Mouse (Mus musculus) ES-Bruce4 (cell line): ENCODE data around the gene Ntsr1.

ENCODE experiments used
- CTCF ChIP-seq: IDR thresholded peaks from one replicate; pipeline ENCODE4 v1.8.1; 2011; ENCODE audit warnings: low read depth, low read length
- EP300 ChIP-seq: IDR thresholded peaks from 2 replicates; pipeline ENCODE4 v1.6.1; 2011; ENCODE audit warnings: low read depth, low read length; ENCODE audit not compliant: insufficient read depth
- POLR2A ChIP-seq: IDR thresholded peaks from one replicate; pipeline ENCODE4 v1.8.1; 2011; ENCODE audit warnings: low read length; ENCODE audit not compliant: insufficient read depth

- peak; percentile 87 for TF ChIP-seq CTCF
- peak; percentile 17 for TF ChIP-seq POLR2A
- 0 out of 2 replicates have a peak, but pooled peaks have one; percentile 41 for TF ChIP-seq EP300
Observed at GRCm38 (mm10) chr2:180582481-180583153, 82.8 kb downstream of the Ntsr1 start.
